Mouse (Mus musculus): ENCODE data around the gene Ppp1r2. TPM values are rescaled to one million over a fixed set of nuclear protein-coding genes. Genes with fewer than 3 reads are reported as not detected.

Ppp1r2 gene
- polyA plus RNA-seq, 1 experiment: 67.2 TPM

DNA sequence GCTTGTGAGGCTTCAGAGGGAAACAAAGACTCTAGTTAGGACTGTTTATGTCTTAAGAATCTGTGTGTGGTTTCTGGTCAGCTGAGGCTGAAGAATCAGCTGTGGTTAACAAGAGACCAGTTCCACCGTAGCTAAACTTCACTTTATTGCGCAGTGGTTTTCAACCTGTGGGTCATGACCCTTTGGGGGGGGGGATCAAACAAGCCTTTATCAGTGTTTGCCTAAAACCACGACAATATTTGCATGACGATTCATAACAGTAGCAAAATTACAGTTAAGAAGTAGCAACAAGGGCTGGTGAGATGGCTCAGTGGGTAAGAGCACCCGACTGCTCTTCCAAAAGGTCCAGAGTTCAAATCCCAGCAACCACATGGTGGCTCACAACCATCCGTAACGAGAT lies 69.4 kb downstream of the Ppp1r2 start:
- peaks cover 6% of the 10 kb centered on the region; the same call in 1 of the 2 replicates for H3K4me1 ChIP-seq (ENCODE audit: control insufficient read depth, insufficient read depth, low read length)
- no peak for DNase-seq
- WGBS: 93% methylated on average over 7 of the region's 7 CpGs
- no peak overlapping the region for H3K27ac ChIP-seq (ENCODE audit: insufficient read depth, low read length)
- H3K4me3 ChIP-seq (replicated peaks; ENCODE audit: insufficient read depth, low read depth, low read length): no peak overlapping the region
- no peak for TF ChIP-seq CTCF (IDR thresholded peaks at IDR 0.05; ENCODE audit: borderline replicate concordance, insufficient read depth, low read depth, low read length)
- H3K27me3 ChIP-seq (ENCODE audit: control insufficient read depth, insufficient read depth, low read length): no peaks in the 10 kb centered on the region

DNA sequence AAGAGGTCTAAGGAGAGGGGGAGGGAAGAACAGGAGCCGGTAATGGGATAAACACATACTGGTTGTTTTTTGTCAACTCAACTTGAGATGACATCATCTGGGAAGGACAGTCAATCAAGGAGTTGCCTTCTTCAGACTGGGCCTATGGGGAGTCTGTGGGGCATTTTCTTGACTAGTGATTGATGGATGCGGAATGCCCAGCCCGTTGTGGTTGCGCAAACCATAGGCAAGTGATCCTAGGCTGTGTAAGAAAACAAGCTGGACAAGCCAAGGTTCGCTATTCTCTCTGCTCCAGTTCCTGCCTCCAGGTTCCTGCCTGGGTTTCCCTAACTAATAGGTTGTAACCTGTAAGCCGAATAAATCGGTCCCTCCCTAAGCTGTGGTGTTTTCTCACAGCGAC lies 69.9 kb downstream of the Ppp1r2 start:
- no peak overlapping the region for H3K4me3 ChIP-seq (replicated peaks; ENCODE audit: insufficient read depth, low read depth, low read length)
- TF ChIP-seq POLR2A (IDR thresholded peaks at IDR 0.05; ENCODE audit: borderline replicate concordance, insufficient read depth, low read length) (no peak), CTCF (IDR thresholded peaks at IDR 0.05; ENCODE audit: borderline replicate concordance, insufficient read depth, low read depth, low read length) (no peak)
- WGBS: 93% methylated on average over 8 of the region's 8 CpGs
- peaks cover 6% of the 10 kb centered on the region; the same call in 1 of the 2 replicates for H3K4me1 ChIP-seq (ENCODE audit: control insufficient read depth, insufficient read depth, low read length)
- peak in 1 of 2 experiments; percentile 5 for DNase-seq
- H3K27me3 ChIP-seq (ENCODE audit: control insufficient read depth, insufficient read depth, low read length): no peaks in the 10 kb centered on the region
- H3K27ac ChIP-seq (ENCODE audit: insufficient read depth, low read length): no peak overlapping the region

- peak in 1 of 2 experiments; percentile 73 for DNase-seq
- Histone ChIP-seq H3K4me1 (ENCODE audit: control insufficient read depth, insufficient read depth, low read length) (peaks cover 6% of the 10 kb centered on the region; the same call in 1 of the 2 replicates), H3K27ac (ENCODE audit: insufficient read depth, low read length) (no peak overlapping the region), H3K27me3 (ENCODE audit: control insufficient read depth, insufficient read depth, low read length) (no peaks in the 10 kb centered on the region), H3K4me3 (replicated peaks; ENCODE audit: insufficient read depth, low read depth, low read length) (no peak overlapping the region)
- WGBS: 63% methylated on average over 1 of the region's 1 CpGs
- TF ChIP-seq CTCF (IDR thresholded peaks at IDR 0.05; ENCODE audit: borderline replicate concordance, insufficient read depth, low read depth, low read length): no peak
- TF ChIP-seq POLR2A (IDR thresholded peaks at IDR 0.05; ENCODE audit: borderline replicate concordance, insufficient read depth, low read length): no peak
These were observed 70.9 kb downstream of the Ppp1r2 start for GRCm38 (mm10) chr16:31204216-31204615.

GRCm38 (mm10) chr16:31201704-31202103 lies 73.4 kb downstream of the Ppp1r2 start:
- 73% methylated on average over 2 of the region's 2 CpGs for WGBS
- TF ChIP-seq POLR2A (IDR thresholded peaks at IDR 0.05; ENCODE audit: borderline replicate concordance, insufficient read depth, low read length) (no peak), CTCF (IDR thresholded peaks at IDR 0.05; ENCODE audit: borderline replicate concordance, insufficient read depth, low read depth, low read length) (no peak)
- Histone ChIP-seq H3K27ac (ENCODE audit: insufficient read depth, low read length) (no peak overlapping the region), H3K4me1 (ENCODE audit: control insufficient read depth, insufficient read depth, low read length) (peaks cover 8% of the 10 kb centered on the region), H3K27me3 (ENCODE audit: control insufficient read depth, insufficient read depth, low read length) (no peaks in the 10 kb centered on the region), H3K4me3 (replicated peaks; ENCODE audit: insufficient read depth, low read depth, low read length) (no peak overlapping the region)
- DNase-seq: peak in 1 of 2 experiments; percentile 2

Other genes starting within 250 kb of the Ppp1r2 start
- 20.7 and 22.4 TPM in 2 replicates for gene Xxylt1, start 193.8 kb downstream of the Ppp1r2 start, polyA plus RNA-seq (2012; rRNA removed)
- 36.9 and 38.9 TPM in 2 replicates for gene Acap2, start 74.0 kb downstream of the Ppp1r2 start, polyA plus RNA-seq (2012; rRNA removed)
- 369 and 458 TPM in 2 replicates for gene Apod, start 39.5 kb upstream of the Ppp1r2 start, polyA plus RNA-seq (2012; rRNA removed)
- 186 and 197 TPM in 2 replicates for gene Bdh1, start 147.0 kb upstream of the Ppp1r2 start, polyA plus RNA-seq (2012; rRNA removed)

Data from cerebellum, adult 2 months (tissue).